Mouse (Mus musculus): ENCODE results near the gene Macrod1. TPM values are rescaled to one million over a fixed set of nuclear protein-coding genes. Genes with fewer than 3 reads are reported as not detected.
A peak's percentile ranks its signal among the peaks of the same experiment; 100 is the strongest.

The Macrod1 gene
- polyA plus RNA-seq, 1 experiment from 2014 or later, result 11.0 TPM

DNA sequence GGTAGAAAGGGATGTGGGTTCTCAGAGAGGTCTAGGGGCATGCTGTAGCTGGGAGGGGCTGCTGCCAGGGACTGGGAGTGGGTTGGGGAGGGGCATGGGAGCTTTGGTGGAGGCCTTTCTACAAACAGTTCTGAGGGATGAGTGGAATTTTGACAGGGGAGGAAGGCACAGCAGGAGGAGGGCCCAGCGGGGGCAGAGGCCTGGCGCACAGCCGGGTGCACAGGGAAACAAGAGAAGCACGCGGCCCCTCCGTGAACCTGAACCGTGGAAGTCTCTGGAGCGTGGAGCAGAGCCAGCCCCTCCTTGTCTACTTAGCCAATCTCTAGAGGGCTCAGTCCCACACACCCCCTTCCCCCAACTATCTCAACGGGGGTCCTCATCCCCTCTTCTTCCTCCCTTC, 78.9 kb downstream of the Macrod1 start:
- peak; percentile 72 for ATAC-seq (ENCODE audit: insufficient read depth)
- TF ChIP-seq CTCF (IDR thresholded peaks at IDR 0.05; ENCODE audit: low read depth), result no peak
- no peaks in the 10 kb centered on the region for H3K9me3 ChIP-seq (ENCODE audit: low read depth, low read length)
- peak overlapping the region; percentile 54; the same call in 1 of the 2 replicates for H3K27ac ChIP-seq (ENCODE audit: low read depth)
- H3K36me3 ChIP-seq (ENCODE audit: insufficient read depth), result no peaks in the 10 kb centered on the region
- WGBS, result 1% methylated on average over 9 of the region's 9 CpGs
- peaks cover 10% of the 10 kb centered on the region for H3K27me3 ChIP-seq (ENCODE audit: insufficient read depth, low read length)
- peaks cover 20% of the 10 kb centered on the region for H3K4me1 ChIP-seq (ENCODE audit: insufficient read depth)
- no peak overlapping the region for H3K9ac ChIP-seq
- H3K4me3 ChIP-seq (ENCODE audit: low read depth, low read length), result no peak overlapping the region
- DNase-seq, result peak; percentile 65
- no peak overlapping the region for H3K4me2 ChIP-seq

- 21% methylated on average over 9 of the region's 9 CpGs for WGBS
- Histone ChIP-seq H3K9ac (no peak overlapping the region), H3K4me3 (ENCODE audit: low read depth, low read length) (no peak overlapping the region)
These were observed 79.4 kb downstream of the Macrod1 start for GRCm38 (mm10) chr19:7136016-7136415.

GRCm38 (mm10) chr19:7136714-7137498, 80.3 kb downstream of the Macrod1 start:
- Histone ChIP-seq H3K9ac (no peak overlapping the region), H3K4me1 (ENCODE audit: insufficient read depth) (peaks cover 20% of the 10 kb centered on the region)
- no peak for ATAC-seq (ENCODE audit: insufficient read depth)

More at GRCm38 (mm10) chr19:7136016-7136415, 79.4 kb downstream of the Macrod1 start:
- H3K4me2 ChIP-seq, result no peak overlapping the region
- peak overlapping the region; percentile 36; the same call in 1 of the 2 replicates for H3K27ac ChIP-seq (ENCODE audit: low read depth)
- no peaks in the 10 kb centered on the region for H3K9me3 ChIP-seq (ENCODE audit: low read depth, low read length)
- peaks cover 20% of the 10 kb centered on the region for H3K4me1 ChIP-seq (ENCODE audit: insufficient read depth)
- TF ChIP-seq CTCF (IDR thresholded peaks at IDR 0.05; ENCODE audit: low read depth), result no peak
- peaks cover 10% of the 10 kb centered on the region for H3K27me3 ChIP-seq (ENCODE audit: insufficient read depth, low read length)
- DNase-seq (peak; percentile 48), ATAC-seq (ENCODE audit: insufficient read depth) (peak; percentile 60)
- H3K36me3 ChIP-seq (ENCODE audit: insufficient read depth), result no peaks in the 10 kb centered on the region

DNA sequence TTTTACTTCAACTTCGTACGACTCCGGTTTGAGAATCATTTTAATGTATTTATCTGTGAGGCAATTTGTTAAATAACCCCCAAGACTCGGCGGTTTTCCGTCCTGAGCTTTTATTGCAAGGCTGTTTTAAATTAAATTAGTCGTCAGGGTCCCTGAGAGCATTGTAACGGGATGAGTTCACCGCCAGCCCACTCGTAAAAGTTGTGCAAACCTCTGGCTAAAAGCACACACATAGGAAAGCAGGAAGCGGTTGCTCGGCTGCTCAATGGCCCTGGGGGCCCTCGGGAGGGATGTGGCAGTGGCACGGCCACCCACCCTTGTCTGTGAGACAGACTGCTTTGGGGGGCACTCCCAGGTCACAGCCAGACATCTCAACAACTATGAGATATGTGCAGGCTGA, 81.7 kb downstream of the Macrod1 start:
- Histone ChIP-seq H3K36me3 (ENCODE audit: insufficient read depth) (no peaks in the 10 kb centered on the region), H3K27me3 (ENCODE audit: insufficient read depth, low read length) (peaks cover 12% of the 10 kb centered on the region), H3K4me3 (ENCODE audit: low read depth, low read length) (no peak overlapping the region), H3K9ac (no peak overlapping the region), H3K4me1 (ENCODE audit: insufficient read depth) (peaks cover 22% of the 10 kb centered on the region), H3K27ac (ENCODE audit: low read depth) (no peak overlapping the region), H3K4me2 (no peak overlapping the region), H3K9me3 (ENCODE audit: low read depth, low read length) (no peaks in the 10 kb centered on the region)
- TF ChIP-seq CTCF (IDR thresholded peaks at IDR 0.05; ENCODE audit: low read depth), result no peak
- 49% methylated on average over 14 of the region's 14 CpGs for WGBS
- ATAC-seq (ENCODE audit: insufficient read depth), result no peak
- DNase-seq, result no peak

More at GRCm38 (mm10) chr19:7136714-7137498, 80.3 kb downstream of the Macrod1 start:
- no peak for TF ChIP-seq CTCF (IDR thresholded peaks at IDR 0.05; ENCODE audit: low read depth)
- Histone ChIP-seq H3K9me3 (ENCODE audit: low read depth, low read length) (no peaks in the 10 kb centered on the region), H3K27me3 (ENCODE audit: insufficient read depth, low read length) (peaks cover 10% of the 10 kb centered on the region), H3K4me2 (no peak overlapping the region), H3K27ac (ENCODE audit: low read depth) (peak overlapping the region; percentile 36; the same call in 1 of the 2 replicates), H3K36me3 (ENCODE audit: insufficient read depth) (no peaks in the 10 kb centered on the region), H3K4me3 (ENCODE audit: low read depth, low read length) (no peak overlapping the region)
- DNase-seq, result no peak
- 42% methylated on average over 14 of the region's 14 CpGs for WGBS

DNA sequence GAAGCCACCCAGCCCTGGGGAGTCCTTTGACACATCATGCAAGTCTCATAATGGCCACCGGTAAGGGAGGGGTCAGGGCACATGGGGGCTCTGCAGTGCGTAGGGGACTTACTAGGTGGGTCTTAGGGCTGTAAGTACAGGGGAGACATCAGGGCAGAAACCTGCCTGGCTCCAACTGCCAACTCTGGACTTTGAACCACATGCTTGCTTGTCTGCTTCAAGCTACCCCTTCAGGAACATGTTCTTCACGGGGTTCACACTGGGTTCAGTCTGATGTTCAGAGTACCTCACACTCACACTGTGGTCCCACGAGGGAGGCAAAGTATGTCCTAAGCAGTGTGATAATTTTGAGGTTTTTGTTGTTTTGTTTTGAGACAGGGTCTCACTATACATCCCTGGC, 82.7 kb downstream of the Macrod1 start:
- ATAC-seq (ENCODE audit: insufficient read depth) (no peak), DNase-seq (no peak)
- Histone ChIP-seq H3K9ac (no peak overlapping the region), H3K36me3 (ENCODE audit: insufficient read depth) (no peaks in the 10 kb centered on the region), H3K4me2 (no peak overlapping the region), H3K9me3 (ENCODE audit: low read depth, low read length) (no peaks in the 10 kb centered on the region), H3K4me3 (ENCODE audit: low read depth, low read length) (no peak overlapping the region), H3K4me1 (ENCODE audit: insufficient read depth) (peaks cover 30% of the 10 kb centered on the region), H3K27ac (ENCODE audit: low read depth) (no peak overlapping the region), H3K27me3 (ENCODE audit: insufficient read depth, low read length) (peaks cover 16% of the 10 kb centered on the region)
- TF ChIP-seq CTCF (IDR thresholded peaks at IDR 0.05; ENCODE audit: low read depth), result no peak
- WGBS, result 69% methylated on average over 4 of the region's 4 CpGs

- peak overlapping the region; percentile 18; the same call in 1 of the 2 replicates for H3K9ac ChIP-seq
- H3K4me3 ChIP-seq (ENCODE audit: low read depth, low read length), result no peak overlapping the region
- no peaks in the 10 kb centered on the region for H3K9me3 ChIP-seq (ENCODE audit: low read depth, low read length)
- no peak for TF ChIP-seq CTCF (IDR thresholded peaks at IDR 0.05; ENCODE audit: low read depth)
- ATAC-seq (ENCODE audit: insufficient read depth), result no peak
- no peak for DNase-seq
- peaks cover 21% of the 10 kb centered on the region for H3K4me1 ChIP-seq (ENCODE audit: insufficient read depth)
- H3K36me3 ChIP-seq (ENCODE audit: insufficient read depth), result no peaks in the 10 kb centered on the region
- 54% methylated on average over 6 of the region's 6 CpGs for WGBS
- no peak overlapping the region for H3K4me2 ChIP-seq
- peaks cover 18% of the 10 kb centered on the region for H3K27me3 ChIP-seq (ENCODE audit: insufficient read depth, low read length)
- H3K27ac ChIP-seq (ENCODE audit: low read depth), result no peak overlapping the region
These were observed 83.8 kb downstream of the Macrod1 start for GRCm38 (mm10) chr19:7140373-7140772.

- H3K4me1 ChIP-seq (ENCODE audit: insufficient read depth), result peaks cover 16% of the 10 kb centered on the region
- H3K9ac ChIP-seq, result no peak overlapping the region
- H3K9me3 ChIP-seq (ENCODE audit: low read depth, low read length), result no peaks in the 10 kb centered on the region
- no peak for DNase-seq
- 64% methylated on average over 12 of the region's 12 CpGs for WGBS
- TF ChIP-seq CTCF (IDR thresholded peaks at IDR 0.05; ENCODE audit: low read depth), result no peak
- no peak overlapping the region for H3K4me2 ChIP-seq
- no peak for ATAC-seq (ENCODE audit: insufficient read depth)
- no peaks in the 10 kb centered on the region for H3K36me3 ChIP-seq (ENCODE audit: insufficient read depth)
- H3K27me3 ChIP-seq (ENCODE audit: insufficient read depth, low read length), result peaks cover 23% of the 10 kb centered on the region
- H3K27ac ChIP-seq (ENCODE audit: low read depth), result no peak overlapping the region
- no peak overlapping the region for H3K4me3 ChIP-seq (ENCODE audit: low read depth, low read length)
These were observed 84.3 kb downstream of the Macrod1 start for GRCm38 (mm10) chr19:7140856-7141421.
